Mouse (Mus musculus): ENCODE measurements around the gene Zmym1.
A peak's percentile ranks its signal among the peaks of the same experiment; 100 is the strongest.
"Not testable (repeated sequence)": the region's sequence is repeated elsewhere in the genome, so short reads cannot be mapped to it uniquely, and the experiment has no call there.

Zmym1 gene

DNA sequence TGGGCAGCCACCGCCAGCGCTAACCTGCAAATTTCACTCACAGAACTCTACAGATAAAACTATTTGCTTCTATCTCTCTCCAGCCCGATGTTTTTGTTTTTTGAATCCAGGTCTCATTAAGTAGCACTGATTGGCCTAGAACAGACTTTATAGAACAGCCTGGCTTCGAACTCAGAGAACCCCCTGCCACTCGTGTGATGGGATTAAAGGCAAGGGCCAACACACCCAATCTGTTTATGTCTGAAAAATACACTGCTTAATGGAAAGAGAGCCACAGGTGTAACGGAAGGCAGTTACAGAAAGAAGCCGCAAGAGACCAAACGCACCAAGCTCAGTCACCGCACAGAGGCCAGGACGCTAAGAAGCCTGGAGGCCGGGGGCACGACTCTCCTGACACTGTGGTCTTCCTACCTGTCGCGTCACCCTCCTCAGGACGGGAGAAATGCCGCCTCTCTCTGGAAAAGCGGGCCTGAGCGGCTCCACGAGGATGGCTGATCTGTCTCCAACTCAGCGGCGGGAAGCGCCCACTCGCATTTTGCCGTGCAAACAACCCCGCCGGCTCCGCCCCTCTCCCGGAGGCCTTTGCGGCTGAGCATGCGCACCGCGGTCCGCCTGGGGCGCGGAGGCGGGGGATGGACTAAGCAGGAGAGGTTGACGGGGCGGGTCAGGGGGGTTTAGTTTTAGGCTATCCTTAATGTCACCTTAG is at the start of gene Zmym1:
TSS of gene Zmym1 (minus strand) at position 568 of the 706 bp plus-strand sequence.
- DNase-seq (ENCODE audit: low spot score in 2 of 2) = peak; percentile 87 to 90

DNA sequence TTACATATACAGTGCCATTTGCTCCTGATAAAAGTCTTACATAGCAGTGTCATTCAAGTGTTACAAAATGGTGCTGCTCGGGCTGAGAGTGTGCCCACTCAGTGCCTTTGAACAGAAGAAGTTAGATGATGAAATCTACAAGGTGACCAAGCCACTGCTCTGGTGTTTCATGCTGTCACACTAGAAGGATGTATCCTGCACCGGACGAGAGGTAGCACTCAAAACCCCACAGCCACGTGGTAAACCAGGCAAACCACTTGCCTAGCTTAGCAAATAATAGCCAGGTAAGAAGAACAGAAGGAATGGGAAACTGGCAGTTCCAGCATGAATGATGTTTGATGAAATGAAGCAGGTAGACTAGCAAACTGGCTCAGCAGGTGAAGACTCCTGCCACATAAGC is 49.6 kb upstream of the Zmym1 start:
- DNase-seq (ENCODE audit: low spot score in 2 of 2) = no peak

DNA sequence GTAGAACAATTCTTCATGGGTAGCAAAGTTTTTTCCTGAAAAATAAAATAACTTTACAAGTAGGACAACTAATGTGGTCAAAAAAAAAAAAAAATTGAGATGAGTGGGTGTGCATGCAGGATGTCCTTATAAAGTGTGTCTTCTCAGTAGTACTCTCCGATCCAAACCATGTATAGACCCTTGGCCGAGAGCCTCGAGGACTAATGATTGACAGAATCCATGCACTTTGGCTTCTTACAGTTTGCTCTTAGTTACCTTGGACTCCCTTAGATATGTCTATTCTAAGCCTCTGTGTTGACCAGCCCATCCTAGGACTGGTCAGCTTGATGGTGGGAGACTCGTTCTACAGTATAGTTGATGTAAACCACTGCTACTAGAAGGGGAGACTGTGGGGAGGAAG is 46.6 kb upstream of the Zmym1 start:
- DNase-seq (ENCODE audit: low spot score in 2 of 2) = no peak

DNA sequence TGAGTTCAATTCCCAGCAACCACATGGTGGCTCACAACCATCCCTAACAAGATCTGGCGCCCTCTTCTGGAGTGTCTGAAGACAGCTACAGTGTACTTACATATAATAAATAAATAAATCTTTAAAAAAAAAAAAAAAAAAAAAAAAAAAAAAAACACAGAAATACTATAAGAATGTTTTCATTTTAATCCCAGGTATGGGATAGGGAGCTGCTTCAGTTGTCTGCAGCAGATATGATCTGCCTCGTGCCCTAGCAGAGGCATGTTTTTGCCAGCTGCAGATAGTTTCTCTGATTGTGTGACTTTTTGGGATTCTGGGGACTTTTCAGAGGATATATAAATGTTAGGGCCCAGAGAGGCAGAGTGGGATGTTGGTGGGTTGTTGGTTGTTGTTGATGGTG is 38.6 kb upstream of the Zmym1 start:
- not testable (repeated sequence) for DNase-seq (ENCODE audit: low spot score in 2 of 2)

DNA sequence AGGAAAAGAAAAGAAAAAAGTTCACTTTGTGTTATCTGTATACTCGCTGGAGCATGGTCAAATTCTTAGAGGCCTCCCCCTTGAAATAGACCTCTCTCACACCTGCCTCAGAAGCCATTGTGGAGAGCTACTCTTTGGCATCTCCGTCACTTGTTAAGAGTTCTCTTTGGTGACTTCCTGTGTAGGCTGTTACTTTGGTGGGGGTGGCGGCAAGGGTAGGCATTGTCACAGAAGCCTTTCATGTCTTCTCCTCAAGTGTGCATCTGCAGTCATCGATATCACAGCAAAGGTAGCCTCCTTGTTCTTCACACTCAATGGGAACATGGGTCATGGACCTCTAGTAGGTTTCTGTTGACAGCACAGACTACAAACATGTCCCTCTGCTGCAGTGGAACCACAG is 34.1 kb upstream of the Zmym1 start:
- DNase-seq (ENCODE audit: low spot score in 2 of 2) = no peak

DNA sequence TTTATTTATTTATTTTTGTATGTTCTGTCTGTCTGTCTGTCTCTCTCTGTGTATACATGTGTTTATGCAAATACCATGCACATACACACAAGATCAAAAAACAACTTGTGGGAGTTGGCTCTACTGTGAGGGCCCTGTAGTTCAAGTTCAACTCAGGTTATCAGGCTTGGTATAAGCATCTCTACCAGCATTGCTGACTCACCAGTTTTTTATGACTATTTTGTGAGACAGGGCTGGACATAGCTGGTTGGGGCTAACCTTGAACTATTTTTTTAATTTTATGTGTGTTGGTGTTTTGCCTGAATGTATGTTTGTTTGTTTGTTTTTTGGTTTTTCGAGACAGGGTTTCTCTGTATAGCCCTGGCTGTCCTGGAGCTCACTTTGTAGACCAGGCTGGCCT is 30.2 kb upstream of the Zmym1 start:
- DNase-seq (ENCODE audit: low spot score in 2 of 2) = no peak

DNA sequence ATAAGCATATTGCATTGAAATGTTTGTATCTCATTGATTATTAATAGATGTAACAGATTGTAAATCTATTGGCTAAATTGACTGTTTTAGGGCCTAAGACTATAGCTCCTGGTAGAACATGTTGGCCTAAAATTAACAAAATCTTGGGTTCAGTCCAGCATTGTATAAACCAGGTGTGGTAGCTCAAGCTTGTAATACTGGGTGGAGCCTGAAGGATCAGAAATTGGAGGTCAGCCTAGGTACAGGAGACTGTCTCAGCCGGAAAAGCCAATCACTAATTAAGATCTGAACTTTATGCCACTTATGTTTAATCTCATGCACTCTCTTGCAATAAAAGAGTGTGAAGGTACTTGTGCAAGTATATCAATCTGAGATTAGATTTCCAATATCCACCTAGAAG is 24.8 kb upstream of the Zmym1 start:
- no peak for DNase-seq (ENCODE audit: low spot score in 2 of 2)

DNA sequence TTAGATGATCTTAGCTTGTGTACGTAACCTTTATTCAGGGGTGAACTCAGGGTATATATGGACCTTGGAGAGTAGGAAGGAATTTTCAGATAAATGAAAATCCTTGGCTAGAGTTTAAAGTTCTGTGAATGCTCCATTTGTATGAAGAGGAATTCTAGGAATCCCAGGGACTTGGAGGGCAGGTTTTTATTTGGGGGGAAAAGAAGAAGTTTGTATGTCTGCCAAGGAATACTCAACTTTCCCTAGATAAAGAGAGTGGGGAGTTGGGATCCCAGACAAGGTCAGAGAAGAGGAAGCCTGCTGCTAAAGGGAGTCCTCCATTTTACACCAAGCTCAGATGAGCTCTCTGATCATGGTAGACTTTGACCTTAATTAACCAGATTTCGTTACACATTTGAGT is 22.2 kb upstream of the Zmym1 start:
- DNase-seq (ENCODE audit: low spot score in 2 of 2) = no peak

DNA sequence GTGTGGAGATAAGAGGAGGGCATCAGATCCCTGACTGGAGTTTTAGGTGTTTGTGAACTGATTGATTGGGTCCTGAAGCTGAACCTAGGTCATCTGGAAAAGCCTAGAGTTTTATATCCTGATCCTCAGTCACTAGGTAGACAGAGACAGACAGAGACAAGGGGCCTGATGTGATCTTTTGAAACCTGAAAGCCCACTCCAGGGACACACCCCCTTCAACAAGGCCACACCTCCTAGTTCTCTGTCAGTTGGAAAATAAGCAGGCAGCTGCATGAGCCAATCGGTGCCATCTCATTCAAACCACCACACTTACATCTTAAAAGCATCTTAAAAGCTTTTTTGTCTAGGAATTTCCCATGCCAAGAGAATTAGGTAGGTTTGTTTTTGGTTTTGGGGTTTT is 19.9 kb upstream of the Zmym1 start:
- no peak for DNase-seq (ENCODE audit: low spot score in 2 of 2)

DNA sequence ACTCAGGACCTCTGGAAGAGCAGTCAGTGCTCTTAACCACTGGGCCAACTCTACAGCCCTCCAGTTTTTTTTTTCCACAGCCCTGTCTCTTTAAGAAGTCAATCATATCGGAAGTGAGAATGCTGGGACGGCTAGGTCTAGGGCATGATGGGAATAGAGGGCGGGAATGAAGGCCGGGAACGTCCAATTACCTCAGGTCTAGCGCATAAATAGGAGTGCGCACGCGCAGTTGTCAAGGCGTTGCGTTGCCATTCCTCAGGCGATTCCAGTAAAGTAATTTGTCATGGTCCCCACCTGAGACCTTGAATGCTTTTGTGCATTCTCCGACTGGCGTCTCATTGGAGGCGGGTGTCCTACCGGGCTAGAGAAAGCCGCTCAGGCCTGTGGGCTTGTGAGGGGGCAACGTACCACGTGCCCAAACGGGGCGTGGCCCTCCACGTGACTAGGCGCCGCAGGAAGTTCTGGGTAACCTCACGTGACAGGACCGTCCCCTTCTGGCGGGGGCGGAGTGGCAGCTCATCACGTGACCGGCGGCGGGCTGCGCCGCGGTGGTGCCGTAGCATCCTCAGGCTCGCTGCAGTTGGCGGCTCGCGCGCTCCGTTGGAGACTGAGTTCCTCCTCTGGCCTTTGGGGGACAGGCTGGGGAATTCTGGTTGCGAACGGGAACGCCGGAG is 16.1 kb upstream of the Zmym1 start, which contains the start of gene Zmym6:
TSS of gene Zmym6 (plus strand) at position 509 of the 674 bp plus-strand sequence.
- peak; percentile 96 to 97 for DNase-seq (ENCODE audit: low spot score in 2 of 2)

DNA sequence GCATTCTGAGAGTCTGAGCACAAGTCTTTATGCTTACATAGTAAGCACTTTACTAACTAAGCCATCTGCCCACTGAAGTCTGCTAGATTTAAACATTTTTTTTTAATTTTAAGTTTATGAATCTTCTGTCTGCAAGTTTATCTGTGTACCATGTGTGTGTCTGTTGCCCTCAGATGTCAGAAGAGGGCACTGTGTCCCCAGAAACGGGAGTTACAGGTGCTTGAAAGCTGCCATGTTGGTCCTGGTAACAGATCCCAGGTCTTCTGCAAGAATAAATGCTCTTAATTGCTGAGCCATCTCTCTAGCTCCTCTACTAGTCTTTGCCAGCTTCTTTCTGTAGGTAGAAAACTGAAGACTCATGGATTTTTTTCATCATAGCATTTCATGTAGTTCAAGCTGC is 14.0 kb upstream of the Zmym1 start:
- no peak for DNase-seq (ENCODE audit: low spot score in 2 of 2)

DNA sequence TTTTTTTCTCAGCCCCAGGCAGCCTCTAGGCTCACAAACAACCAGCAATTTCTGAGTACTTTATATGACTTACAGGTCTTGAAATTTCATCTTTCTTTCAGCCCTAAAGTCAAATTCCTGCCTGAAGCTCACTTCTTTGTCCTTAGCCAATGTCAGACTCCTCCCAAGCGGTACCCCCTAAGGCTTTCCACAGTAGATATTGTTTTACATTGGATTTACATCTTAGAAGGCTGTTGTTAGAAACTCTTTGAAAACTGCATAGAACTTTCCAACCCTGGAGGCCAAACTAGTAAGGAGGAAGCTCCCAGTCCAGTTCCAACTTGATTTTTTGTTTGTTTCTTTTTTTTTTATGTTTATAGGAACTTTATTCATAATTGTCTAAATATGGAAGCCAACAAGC is 3.1 kb upstream of the Zmym1 start:
- no peak for DNase-seq (ENCODE audit: low spot score in 2 of 2)

DNA sequence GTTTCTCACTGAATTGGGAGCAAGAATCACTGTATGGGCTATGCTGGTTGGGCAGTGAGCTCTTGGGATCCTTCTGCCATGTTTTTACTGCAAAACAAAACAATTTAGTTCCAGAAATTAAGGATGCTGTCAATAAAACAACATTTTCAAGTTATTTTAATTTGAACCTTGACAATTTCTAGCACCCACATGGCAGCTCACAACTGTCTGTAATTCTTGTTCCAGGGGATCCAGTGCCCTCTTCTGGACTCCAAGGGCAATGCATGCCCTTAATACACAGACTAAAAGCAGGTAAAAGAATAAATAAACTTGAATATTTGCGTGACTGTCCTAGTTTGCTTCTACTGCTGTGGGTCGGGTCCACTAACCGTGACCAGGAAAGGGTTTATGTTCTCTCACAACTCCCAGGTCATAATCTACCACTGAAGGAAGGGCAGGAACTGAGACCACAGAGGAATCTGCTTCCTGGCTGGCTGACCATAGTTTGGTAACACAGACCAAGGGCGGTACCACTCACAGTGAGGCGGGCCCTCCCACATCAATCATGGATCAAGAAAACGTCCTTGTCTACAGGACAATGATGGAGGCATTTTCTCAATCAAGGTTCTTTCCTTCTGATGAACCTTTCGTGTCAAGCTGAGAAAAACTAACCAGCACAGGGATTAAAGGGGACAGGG is 6.3 kb downstream of the Zmym1 start:
- DNase-seq (ENCODE audit: low spot score in 2 of 2) = no peak

DNA sequence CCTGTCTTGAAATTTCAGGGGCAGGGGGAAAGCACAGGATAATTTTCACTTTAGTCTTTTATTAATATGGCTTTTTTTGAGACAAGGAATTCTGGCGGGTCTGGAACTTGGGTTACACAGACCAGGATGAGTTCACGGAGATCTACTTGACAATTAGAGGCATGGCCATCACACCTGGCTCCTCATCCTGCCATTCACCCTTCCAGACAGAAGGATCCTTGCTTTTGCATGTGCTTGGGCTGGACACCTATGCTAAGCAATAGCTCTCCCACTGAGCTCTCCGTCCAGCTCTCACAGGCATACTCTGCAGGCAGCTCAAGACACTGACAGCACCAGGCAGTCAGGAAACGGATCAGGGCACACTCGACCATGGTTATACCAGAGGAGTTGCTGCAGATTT is 7.9 kb downstream of the Zmym1 start:
- no peak for DNase-seq (ENCODE audit: low spot score in 2 of 2)

DNA sequence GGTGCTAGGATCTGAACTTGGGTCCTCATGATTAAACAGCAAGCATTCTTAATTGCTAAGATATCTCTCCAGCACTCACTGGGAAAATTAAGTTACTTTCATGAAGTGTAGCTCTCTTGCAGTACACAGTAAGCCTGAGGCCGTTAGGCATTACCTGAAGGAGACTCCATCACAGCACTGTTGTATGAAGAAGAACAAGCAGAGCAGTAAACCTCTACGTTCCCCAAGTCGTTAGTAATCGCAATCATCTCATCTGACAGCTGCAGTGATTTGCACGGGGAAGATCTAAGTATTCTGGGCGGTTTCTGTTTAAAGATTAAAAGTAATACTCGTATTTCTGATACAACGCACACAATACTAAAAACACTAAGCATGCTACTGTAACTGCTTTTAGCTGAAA is 9.8 kb downstream of the Zmym1 start:
- DNase-seq (ENCODE audit: low spot score in 2 of 2) = no peak

DNA sequence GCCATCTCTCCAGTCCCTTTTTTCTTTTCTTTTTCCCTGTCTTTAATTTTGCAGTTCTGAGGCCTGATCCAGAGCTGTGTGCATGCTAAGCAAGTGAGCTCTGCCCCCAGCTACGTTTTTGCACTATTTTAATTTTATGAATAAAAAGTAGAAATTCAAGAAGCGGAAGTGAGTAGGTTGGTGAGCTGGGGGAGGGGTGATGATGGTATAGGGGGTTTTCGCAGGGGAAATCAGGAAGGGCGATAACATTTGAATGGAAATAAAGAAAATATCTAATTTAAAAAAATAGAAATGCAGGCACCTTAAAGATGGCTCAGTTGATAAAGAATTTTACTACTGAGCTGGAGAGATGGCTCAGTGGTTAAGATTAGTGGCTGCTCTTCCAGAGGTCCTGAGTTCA is 17.4 kb downstream of the Zmym1 start:
- DNase-seq (ENCODE audit: low spot score in 2 of 2) = no peak

DNA sequence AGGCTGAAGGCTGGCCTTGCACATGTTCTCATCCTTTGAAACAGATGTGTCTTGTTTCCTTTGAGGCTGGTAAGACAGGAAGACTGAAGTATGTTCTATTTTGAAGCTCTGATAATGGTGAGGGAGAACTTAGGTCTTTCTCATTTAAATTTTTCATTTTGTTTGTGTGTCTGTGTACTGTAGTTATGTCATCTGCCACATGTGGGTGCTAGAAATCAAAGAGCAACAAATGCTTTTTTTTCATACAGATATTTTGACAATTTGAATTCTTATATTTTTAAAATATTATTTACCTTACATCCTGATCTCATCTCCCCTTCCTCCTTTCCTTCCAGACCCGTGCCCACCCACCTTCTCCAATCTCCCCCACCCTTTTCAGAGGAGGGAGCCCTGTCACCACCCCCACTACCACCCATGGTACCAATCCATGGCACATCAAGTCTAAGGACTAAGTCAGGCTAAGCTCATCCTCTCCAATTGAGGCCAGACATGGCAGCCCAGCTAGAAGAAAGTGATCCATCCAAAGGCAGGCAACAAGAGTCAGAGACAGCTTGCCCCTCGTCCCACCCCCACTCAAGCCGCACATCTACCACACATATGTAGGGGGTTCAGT is 21.0 kb downstream of the Zmym1 start:
- no peak for DNase-seq (ENCODE audit: low spot score in 2 of 2)

DNA sequence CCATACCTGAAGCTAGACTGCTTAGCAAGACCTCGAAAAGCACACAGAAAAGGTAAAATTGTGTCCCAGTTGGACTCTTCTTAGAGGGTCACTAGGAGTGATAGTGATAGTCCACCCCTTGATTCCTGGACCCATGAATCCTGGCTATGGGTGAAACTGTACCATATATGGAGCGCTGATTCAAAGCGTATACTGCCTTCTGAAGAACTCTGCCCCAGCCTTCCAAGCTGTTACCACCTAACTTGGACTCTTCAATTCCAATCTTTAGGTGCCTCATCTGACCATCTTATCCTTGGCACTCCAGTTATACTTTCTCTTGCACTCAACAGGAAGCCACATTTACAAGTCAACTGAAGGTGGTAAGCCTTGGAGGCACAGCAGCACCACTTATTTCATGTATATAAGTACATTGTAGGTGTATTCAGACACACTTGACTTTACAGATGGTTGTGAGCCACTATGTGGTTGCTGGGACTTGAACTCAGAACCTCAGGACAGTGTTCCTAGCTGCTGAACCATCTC is 22.1 kb downstream of the Zmym1 start:
- no peak for DNase-seq (ENCODE audit: low spot score in 2 of 2)

DNA sequence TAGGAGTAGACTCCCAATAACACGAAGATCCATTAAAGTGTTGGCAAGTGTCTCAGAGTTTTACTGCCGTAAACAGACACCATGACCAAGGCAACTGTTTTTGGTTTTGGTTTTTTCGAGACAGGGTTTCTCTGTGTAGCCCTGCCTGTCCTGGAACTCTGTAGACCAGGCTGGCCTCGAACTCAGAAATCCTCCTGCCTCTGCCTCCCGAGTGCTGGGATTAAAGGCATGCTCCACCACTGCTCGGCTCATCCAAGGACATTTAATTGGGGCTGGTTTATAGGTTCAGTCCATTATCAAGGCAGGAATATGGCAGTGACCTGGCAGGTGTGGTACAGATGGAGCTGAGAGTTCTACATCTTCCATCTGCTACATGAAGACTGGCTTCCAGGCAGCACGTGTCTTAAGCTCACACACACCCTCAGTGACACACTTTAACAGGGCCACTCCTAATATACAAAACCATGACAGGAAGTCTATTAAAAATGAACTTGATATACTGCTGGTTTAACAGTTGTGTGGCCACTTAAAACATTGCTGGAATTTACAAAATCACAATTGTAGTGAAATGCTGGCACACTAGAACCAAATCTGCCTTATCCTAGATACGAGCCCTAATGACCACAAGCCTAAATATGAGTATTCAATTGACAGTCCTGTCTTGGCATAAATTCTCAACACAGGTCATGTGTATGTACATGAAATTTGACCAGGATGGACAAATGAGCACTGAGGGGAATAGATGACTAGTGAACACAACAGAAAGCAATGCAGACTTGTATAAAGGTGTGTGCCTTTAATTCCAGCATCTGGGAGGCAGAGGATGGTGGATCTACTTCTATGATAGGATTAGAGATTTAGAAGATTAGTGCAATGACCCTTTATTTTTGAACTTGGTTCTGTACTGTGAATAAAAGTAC is 22.8 kb downstream of the Zmym1 start:
- no peak for DNase-seq (ENCODE audit: low spot score in 2 of 2)

DNA sequence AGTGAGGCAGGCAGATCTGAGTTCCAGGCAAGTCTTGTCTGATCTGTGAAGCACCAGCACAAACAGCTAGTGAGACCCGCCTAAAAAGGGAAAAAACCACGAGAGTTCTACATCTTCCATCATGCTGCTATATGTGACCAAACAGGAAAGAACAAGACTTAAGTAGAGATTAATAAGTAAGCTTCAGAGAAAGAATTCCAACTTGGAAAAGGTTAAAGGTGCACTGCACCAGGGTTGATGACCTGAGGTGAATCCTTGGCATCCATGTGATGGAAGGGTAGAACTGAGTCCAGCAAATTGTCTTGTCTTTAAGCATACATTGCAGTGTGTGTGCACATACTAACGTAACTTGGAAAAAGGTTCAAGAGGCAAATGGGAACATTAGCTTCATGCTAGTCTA is 23.8 kb downstream of the Zmym1 start:
- DNase-seq (ENCODE audit: low spot score in 2 of 2) = no peak
